Mouse (Mus musculus) liver, adult 2 months (tissue): ENCODE measurements around the gene Arhgap22.

Experiments used
- CTCF ChIP-seq: fragments of 200-500 bp; IDR thresholded peaks from 2 replicates; pipeline ENCODE4 v1.5.1; 2011; ENCODE audit warnings: low read depth, low read length, control low read depth
- POLR2A ChIP-seq: fragments of 200-500 bp; IDR thresholded peaks from 2 replicates; pipeline ENCODE4 v1.6.1; 2011; ENCODE audit warnings: low read length, control low read depth; ENCODE audit not compliant: insufficient read depth; ENCODE audit errors: extremely low read depth

DNA sequence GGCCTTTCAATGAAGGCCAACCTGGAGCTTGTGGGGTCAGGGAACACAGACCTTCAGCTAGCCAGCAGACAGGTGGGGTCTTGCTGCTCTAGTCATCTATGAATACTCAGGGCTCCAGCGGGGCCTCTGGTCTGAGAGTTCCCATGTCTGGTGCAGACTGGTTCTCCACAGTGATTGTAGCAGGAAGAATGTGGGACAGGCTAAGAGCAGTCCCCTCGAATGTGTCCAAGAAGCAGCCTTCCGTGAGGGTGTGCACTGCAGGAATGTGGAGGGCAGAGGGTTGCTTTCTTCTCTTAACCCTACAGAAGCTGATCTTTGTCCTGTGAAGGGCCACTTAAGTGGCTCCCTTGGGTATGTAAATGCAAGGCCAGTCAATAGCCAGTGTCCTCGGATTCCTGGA, 98.5 kb downstream of the Arhgap22 start:
- no peak for TF ChIP-seq POLR2A
- no peak for TF ChIP-seq CTCF
